Comparison of ENCODE assay signal across 12 mouse cellular contexts in genomic region chr12:104605535-104606399, GRCm38 (mm10).
DNase-seq lines count a peak whose midpoint lies in the region; ATAC-seq lines count a peak whose summit lies in the region.
"Had no signal": no experiment of that assay in that cellular context is flagged by ENCODE, and none has a peak within 500 bp of the region (broad histone marks: within the 10 kb centered on the region; RNA-seq: fewer than 3 reads in every experiment).

No protein-coding gene starts in this region.

- peak overlapping the region; percentile 47 to 56; a peak in 3 of 4 replicates for H3K27ac ChIP-seq in heart, embryonic 14.5 days (replicated peaks in 1 of 2; ENCODE audit: control insufficient read depth in 1 of 2, insufficient read depth in 1 of 2, low read depth in 2 of 2, low read length in 2 of 2)
- H3K27ac ChIP-seq: embryonic facial prominence, embryonic 13.5 days; layer of hippocampus, adult 2 months; liver, embryonic 13.5 days had no signal

- H3K9me3 ChIP-seq in heart, embryonic 14.5 days (ENCODE audit: control insufficient read depth, low read length) = 0 out of 2 replicates have a peak, but pooled peaks cover 6% of the 10 kb centered on the region
- H3K9me3 ChIP-seq: liver, embryonic 13.5 days had no signal

- DNase-seq in heart, adult 11 months = no peak
- DNase-seq in urinary bladder, adult 2 months (ENCODE audit: low spot score) = peak; percentile 16
- DNase-seq in urinary bladder, postnatal 36 days (ENCODE audit: low spot score in 2 of 2) = no peak
- DNase-seq in kidney, postnatal 10 days = peak; percentile 65
- no peak for DNase-seq in gastrocnemius, postnatal 14 days
- DNase-seq in layer of hippocampus, adult 18-20 months (ENCODE audit: low spot score in 2 of 2) = no peak
- no peak for DNase-seq in cerebellum, postnatal 14 days
- DNase-seq: liver, embryonic 13.5 days; right cerebral cortex, postnatal 14 days had no signal

- ATAC-seq in heart, embryonic 14.5 days (ENCODE audit: insufficient number of reproducible peaks, insufficient read depth, low FRiP score, low read depth) = peak; percentile 90

- peaks cover 12% of the 10 kb centered on the region; the same call in 1 of the 2 replicates for H3K27me3 ChIP-seq in heart, embryonic 14.5 days (ENCODE audit: control insufficient read depth, insufficient read depth, low read length)
- H3K27me3 ChIP-seq: liver, embryonic 13.5 days had no signal

- intact Hi-C loops in gastrocnemius, postnatal 14 days (cut with DNase I; ENCODE audit: low total_unique reads) = no loop called here

- H3K9ac ChIP-seq in heart, embryonic 14.5 days (ENCODE audit: low read length) = no peak overlapping the region
- H3K9ac ChIP-seq: embryonic facial prominence, embryonic 13.5 days; liver, embryonic 13.5 days had no signal

- WGBS in heart, embryonic 14.5 days = 12% methylated on average over 24 of the region's 24 CpGs

- no peaks in the 10 kb centered on the region for H3K36me3 ChIP-seq in heart, embryonic 14.5 days (ENCODE audit: control insufficient read depth, insufficient read depth, low read length)
- H3K36me3 ChIP-seq: embryonic facial prominence, embryonic 13.5 days; liver, embryonic 13.5 days had no signal

- H3K4me1 ChIP-seq in heart, embryonic 14.5 days (ENCODE audit: control insufficient read depth in 2 of 2, insufficient read depth in 2 of 2, low read length in 2 of 2) = peaks cover 18% of the 10 kb centered on the region in 2 experiments
- H3K4me1 ChIP-seq: liver, embryonic 13.5 days had no signal

- peak overlapping the region; percentile 40 for H3K4me2 ChIP-seq in heart, embryonic 14.5 days (ENCODE audit: low read length)
- H3K4me2 ChIP-seq: embryonic facial prominence, embryonic 13.5 days; liver, embryonic 13.5 days had no signal

- H3K4me3 ChIP-seq in heart, embryonic 14.5 days (ENCODE audit: control insufficient read depth in 1 of 2, insufficient read depth in 1 of 2, low read depth in 1 of 2, low read length in 2 of 2) = no peak overlapping the region
- H3K4me3 ChIP-seq: embryonic facial prominence, embryonic 13.5 days; layer of hippocampus, adult 2 months; liver, embryonic 13.5 days had no signal

Comparison
In these comparisons a context has a peak if more than half of its experiments do, and no peak if none do; other contexts are left out.
1. DNase-seq: peak in urinary bladder, adult 2 months (single experiment) and kidney, postnatal 10 days (single experiment); none in heart, adult 11 months (single experiment), urinary bladder, postnatal 36 days (0 of 2), gastrocnemius, postnatal 14 days (single experiment), layer of hippocampus, adult 18-20 months (0 of 2) and cerebellum, postnatal 14 days (0 of 2).